Mouse (Mus musculus): ENCODE results near the gene Gm20388.

Gene Gm20388

DNA sequence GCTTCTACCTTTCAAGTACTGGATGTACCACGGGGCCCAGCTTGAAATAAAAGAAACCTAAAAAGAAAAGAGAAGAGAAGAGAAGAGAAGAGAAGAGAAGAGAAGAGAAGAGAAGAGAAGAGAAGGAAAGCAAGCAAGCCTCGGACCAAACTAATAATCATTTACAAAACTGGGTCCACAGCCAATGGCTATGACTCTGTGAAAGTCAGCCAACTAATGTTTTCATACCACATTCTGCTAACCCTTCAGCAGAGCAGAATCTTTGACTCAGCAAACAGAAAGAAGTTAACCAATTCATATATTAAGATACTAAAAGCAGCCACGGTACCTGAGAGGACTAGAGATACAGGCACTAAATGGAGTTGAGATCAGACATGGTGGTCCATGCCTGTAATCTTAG is 3381.6 kb downstream of the Gm20388 start:
- no peak for DNase-seq (ENCODE audit: low read depth, low spot score)

DNA sequence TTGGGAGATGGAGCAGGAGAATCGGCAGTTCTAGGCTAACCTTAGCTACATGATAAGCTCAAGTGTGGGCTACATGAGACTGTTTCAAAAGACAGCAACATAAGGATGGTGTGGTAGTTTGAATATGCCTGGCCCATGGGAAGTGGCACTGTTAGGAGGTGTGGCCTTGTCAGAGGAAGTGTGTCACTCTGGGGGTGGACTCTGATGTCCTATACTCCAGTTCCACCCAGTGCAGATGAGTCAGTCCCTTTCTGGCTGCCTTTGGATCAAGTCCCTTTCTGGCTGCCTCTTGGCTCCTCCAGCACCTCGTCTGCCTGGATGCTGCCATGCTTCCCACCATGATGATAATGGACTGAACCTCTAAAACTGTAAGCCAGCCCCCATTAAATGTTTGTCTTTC is 3382.1 kb downstream of the Gm20388 start:
- no peak for DNase-seq (ENCODE audit: low read depth, low spot score)

DNA sequence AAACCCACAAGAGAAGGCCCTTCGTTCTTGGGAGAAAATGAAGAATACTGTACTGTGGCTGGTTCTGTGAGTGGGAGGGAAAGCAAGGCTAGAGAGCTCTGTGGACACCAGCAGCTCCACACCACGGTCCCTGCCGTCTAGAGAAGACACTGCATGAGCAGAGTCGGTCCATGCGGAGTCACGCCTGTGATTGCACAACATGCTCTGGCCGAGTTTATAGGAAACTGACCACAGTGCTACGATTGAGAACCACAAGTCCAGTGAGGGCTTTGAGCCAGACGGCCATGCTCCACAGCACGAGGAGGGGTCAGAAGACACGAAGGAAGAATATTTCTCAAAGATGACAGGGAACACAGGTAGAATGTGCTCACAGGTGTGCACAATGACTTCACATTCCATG is 3387.7 kb downstream of the Gm20388 start:
- DNase-seq (ENCODE audit: low read depth, low spot score) = no peak

DNA sequence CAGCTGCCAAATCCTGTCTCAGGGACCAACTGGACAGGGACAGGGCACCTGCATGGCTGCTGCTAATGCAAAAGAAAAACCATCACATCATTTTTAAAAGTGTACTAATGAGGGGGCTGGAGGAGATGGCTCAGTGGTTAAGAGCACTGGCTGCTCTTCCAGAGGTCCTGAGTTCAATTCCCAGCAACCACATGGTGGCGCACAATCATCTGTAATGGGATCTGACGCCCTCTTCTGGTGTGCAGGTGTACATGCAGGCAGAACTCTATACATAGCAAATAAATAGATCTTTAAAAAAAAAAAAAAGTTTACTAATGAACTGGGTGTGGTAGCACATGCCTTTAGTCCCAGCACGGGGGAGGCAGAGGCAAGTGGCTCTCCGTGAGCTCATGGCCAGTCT is 3398.1 kb downstream of the Gm20388 start:
- DNase-seq (ENCODE audit: low read depth, low spot score) = no peak

DNA sequence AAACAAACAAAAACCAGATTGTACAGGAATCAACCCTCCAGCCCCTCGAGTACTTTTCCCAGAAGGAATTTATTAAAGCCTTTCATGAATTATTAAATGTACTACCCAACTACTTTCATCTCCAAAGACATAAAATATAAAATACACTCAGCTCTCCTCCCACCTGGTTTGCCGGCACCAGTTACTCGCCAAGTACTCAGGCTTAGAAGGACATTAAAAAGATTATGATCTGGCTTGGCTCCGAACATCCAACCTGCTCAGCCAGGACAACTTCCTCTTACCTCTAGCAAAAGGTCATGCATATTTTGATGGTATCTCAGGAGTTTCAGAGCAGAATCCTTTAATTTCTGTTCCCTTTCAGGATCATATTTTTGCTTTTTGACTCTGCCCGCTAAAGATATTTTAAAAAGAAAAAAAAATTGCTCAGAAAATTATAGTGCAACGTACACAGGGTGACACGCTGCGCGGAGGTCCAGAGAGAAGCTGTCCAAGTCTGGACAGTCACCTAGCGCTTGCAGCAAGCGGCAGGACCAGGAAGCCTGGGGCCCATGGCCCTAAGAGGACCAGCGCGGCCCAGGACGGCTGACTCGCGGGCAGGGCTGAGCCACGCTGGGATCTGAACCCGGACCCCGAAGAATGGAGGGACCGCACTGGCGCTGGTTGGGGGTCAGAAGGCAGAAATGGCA is 3407.3 kb downstream of the Gm20388 start:
- DNase-seq (ENCODE audit: low read depth, low spot score) = no peak

DNA sequence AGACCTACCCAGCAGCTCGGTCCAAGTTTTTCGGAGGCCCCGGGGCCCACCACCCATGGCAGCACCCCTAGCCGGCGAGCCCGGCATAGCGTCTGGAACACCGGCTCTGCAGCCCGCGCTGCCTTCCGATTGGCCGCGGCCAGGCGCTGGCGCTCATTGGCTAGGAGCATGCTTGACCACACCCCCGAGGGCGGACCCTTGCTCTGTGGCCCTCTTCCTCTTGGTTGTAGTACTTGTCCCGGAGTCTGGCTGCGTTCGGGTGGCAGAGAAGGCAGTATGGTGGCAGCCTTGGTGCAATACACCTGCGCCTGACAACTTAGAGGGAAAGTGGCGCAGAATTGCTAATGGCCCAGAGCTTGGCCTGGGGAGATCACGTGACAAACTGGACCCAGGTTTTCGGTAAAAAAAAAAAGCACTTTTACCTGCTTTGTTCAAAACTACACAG is 3407.8 kb downstream of the Gm20388 start, which contains the start of gene Fanca:
TSS of gene Fanca (minus strand) at position 110 of the 445 bp plus-strand sequence.
- DNase-seq (ENCODE audit: low read depth, low spot score) = peak; percentile 98

DNA sequence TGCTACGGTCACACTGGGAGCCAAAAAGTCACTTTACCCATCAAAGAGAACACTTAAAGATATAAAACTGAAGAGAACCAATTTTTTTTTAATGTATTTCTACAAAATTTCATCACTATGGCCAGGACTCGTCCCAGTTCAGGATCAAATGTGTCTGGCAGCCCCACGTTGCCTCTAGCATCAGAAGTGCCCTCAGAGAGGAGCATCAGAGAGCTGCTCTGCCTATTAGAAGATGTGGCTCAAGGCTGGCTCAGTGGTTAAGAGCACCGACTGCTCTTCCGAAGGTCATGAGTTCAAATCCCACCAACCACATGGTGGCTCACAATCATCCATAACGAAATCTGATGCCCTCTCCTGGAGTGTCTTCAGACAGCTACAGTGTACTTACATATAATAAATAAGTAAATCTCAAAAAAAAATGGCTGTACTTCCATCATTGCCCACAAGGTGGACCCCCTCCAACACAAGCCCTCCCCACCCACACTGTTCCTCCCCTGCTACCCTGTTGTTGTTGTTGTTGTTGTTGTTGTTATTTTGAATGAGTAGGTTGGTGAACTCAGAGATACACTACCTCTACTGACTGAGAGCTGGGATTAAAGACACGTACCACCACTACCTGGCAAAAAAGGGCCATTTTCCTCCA is 3409.0 kb downstream of the Gm20388 start:
- DNase-seq (ENCODE audit: low read depth, low spot score) = peak; percentile 70

DNA sequence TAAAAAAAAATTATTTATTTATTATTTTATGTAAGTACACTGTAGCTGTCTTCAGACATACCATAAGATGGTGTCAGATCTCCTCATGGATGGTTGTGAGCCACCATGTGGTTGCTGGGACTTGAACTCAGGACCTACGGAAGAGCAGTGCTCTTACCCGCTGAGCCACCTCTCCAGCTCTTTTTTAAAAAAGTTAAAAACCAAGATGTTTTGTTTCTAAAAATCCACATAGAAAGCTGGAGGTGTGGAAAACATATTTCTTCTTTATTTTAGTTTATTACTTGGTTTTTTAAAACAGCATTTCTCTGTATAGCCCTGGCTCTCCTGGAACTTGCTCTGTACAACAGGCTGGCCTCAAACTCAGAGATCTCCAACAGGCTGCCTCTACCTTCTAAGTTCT is 3417.9 kb downstream of the Gm20388 start:
- DNase-seq (ENCODE audit: low read depth, low spot score) = no peak

DNA sequence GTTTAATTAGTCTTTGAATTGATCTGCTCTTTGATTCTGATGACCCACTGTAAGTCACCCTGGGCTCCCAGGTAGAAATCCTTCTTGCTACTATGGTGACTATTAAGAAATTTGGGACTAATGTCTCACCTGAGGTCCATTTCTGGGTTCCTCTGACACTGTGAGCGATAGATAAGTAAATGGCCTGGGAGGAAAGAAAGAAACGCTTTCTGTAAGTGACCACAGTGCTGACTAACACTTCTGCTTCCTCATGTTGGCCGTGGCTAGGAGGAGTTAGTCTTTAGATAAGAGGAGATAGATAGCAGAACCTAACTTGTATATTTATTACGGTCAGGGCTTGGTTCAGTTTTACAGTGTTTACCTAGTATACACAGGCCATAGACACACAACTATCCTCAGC is 3418.7 kb downstream of the Gm20388 start:
- no peak for DNase-seq (ENCODE audit: low read depth, low spot score)

DNA sequence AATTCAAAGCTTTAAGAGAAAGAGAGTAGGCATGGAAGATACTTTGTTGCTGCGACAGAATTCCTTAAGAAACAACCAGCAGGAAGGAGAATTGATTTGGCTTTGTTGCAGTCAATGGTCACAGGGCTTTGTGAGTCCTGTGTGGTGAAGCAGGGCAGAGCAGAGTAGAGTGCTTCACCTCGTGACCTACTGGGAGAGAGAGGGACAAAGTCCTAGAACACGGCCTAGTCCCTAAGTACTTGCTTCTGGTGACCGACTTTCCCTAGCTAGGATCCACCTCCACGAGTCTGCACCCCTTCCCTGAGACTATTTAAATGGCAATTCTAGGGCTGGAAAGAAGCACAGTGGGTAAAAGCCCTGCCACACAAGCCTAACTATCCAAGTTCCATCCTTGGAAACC is 3419.3 kb downstream of the Gm20388 start:
- no peak for DNase-seq (ENCODE audit: low read depth, low spot score)

DNA sequence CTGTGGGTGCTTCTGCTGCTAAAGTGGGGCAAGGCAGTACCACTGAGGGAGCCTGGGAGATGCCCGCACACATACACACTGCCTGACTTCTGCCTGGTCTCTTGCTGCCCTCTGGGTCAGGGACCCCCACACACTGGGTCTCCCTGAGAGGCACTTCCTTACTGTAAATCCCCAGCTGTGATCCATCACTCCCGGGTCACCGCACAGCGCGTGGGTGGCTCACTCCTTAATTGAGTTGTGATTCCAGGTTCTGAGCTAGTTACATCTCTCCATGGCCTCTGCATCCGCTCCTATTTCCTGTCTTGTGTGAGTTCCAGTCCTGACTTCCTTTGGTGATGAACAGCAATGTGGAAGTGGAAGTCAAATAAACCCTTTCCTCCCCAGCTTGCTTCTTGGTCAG is 3420.1 kb downstream of the Gm20388 start:
- DNase-seq (ENCODE audit: low read depth, low spot score) = no peak

DNA sequence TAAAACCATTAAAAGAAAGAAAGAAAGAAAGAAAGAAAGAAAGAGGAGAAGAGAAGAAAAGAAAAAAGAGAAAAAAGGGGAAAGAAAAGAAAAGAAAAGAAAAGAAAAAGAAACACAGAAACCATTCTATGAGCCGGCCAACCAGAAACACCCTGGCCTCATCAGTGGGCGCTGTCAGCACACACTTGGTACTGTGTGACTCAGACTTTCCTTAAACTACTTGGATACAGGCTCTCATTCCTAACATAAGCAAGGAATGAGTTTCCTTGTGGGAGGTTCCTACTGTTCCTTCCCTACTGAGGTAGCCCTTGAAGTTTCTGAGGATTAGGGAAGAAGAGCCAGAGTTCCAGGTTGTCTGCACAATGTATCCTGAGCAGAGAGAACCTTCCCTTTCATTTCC is 3420.7 kb downstream of the Gm20388 start:
- no peak for DNase-seq (ENCODE audit: low read depth, low spot score)

DNA sequence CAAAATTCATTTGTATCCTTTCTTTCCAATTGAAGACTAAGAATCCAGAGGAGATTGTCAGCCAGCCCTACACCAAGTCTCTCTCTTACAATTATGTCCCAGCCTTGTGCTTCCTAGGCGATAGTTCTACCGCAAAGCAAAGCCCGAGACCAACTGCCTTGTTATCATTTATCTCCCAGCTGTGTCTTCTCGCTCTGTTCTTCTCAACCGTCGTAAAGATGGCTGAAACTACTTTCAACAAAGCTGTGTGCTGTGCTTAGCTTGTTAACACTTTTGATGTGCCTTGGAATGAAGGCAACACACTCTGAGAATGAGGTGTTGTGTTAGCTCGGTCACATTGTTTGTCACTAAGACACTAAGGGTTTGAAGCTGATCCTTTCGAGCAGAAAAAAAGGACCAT is 3421.2 kb downstream of the Gm20388 start:
- DNase-seq (ENCODE audit: low read depth, low spot score) = no peak

DNA sequence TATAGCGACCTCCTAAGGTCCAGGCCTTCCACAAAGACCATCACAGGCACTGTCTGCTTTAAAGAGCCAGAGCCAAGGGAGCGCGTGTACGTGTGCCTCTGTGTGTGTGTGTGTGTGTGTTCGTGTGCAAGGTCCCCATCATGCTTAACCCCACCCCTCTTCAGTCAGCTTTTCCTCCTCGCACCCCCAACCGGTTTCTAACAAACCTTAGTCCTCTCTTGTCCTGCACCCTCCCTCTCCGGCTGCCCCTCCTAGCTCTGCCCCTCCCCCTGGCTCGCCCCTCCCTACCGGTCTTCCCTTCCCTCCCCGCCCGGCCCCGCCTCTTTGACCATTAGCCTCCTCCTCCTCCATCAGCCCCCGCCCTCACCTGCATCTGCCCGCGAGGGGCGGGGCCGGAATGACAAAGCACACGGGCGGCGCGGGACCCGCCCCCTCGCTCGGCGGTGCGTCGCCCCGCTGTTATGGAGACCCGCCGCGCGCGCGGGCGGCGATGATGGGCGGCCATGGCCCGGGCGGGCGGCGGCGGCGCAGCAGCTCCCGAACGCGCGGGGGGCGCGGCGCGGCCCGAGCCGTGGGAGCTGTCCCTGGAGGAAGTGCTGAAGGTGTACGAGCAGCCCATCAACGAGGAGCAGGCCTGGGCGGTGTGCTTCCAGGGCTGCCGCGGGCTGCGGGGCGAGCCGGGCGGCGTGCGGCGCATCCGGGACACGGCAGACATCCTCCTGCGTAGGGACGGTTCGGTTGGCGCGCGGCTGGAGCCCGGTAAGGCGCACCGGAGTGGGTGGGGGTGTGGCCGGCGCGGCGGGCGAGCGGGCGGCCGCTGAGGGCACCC is 3421.8 kb downstream of the Gm20388 start, which contains the start of gene Spire2:
TSS of gene Spire2 (plus strand) at position 452 of the 829 bp plus-strand sequence.
- peak; percentile 95 for DNase-seq (ENCODE audit: low read depth, low spot score)

DNA sequence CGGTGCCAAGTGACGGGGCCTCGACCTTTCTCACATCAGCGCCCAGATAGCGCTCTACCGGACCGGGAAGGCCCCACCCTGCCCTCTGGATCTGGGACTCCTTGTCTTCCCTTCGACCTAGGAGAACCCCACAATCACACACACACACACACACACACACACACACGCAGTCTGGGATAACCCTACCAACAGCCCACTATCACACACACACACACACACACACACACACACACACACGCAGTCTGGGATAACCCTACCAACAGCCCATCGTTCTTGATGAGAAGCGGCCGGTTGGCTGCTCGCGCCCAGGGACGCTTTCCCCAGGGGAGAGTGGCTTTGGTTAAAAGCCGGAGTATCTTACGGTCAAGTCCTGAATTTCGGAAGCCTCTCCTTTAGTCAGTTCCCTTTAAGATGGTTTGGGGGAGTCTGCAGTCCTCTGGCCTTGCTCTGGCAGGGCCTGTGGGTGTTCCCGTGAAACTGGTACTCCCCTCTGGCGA is 3422.5 kb downstream of the Gm20388 start:
- DNase-seq (ENCODE audit: low read depth, low spot score) = no peak

DNA sequence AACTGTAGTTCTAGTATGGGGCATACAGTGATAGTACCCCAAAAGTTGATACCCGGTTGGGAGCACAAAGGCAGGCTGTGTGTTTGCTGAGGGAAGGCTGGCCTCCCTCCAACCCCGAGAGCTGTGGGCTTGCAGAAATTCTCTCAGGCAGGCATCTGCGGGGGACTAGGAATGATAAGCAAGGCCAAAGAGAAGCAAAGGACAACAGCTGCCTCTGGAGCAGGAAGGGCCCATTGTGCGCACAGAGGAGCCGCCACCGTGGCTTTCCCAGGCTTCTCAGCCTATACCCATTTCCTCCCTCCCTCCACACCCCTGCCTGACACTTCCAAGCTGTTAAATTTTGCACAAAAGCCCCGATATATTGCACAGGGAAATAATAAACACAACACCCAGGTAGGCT is 3423.2 kb downstream of the Gm20388 start:
- peak; percentile 50 for DNase-seq (ENCODE audit: low read depth, low spot score)

DNA sequence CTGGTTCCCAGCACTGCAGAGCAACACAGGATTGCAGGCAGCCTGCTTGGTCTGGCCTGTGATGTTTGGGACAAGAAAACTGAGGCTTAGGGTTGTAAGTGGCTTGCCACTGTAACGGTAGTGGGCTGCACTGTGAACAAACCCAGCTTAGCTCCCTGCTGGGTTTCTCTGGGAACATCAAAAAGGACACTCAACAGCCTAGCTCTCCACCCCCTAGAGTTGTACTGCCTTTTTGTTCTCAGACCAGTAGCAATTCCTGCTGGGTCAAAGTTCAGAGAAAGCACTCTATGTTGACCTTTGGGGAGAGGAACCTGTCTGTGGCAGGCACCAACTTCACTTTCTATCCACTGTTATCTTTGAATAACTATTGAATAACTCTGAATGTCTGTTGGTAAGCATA is 3423.8 kb downstream of the Gm20388 start:
- DNase-seq (ENCODE audit: low read depth, low spot score) = peak; percentile 91

DNA sequence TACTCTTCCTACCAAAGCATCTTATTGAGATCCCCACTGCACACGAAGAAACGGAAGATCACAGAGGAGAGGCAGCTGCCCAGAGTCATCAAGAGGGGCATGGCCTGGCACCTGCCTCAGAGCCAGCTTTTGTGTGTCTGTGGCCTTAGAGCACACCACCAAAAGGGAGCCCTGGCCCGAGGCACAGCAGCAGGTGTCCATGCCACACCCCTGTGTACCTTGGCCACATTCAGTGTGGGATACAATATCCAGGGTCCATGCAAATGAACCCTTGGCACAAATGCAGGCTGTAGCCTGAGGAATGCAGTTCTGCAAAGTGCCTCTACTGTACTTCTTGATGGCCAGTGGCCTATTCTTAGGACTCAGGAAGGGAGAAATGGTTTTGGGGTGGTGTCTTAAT is 3426.8 kb downstream of the Gm20388 start:
- DNase-seq (ENCODE audit: low read depth, low spot score) = no peak

DNA sequence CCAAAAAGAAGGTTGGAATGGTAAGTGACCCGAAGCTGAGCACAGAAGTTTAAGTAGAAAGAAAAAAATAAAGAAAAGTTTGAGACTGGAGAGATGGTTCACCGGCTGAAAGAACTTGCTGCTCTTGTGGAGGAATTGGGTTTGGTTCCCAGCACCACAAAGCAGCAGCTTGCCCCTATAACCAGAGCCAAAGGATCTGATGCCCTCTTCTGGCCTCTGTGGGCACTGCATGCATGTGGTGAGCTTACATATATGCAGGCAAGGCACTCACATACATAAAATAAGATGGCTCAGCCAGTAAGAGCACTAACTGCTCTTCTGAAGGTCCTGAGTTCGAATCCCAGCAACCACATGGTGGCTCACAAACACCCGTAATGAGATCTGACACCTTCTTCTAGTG is 3429.4 kb downstream of the Gm20388 start:
- DNase-seq (ENCODE audit: low read depth, low spot score) = peak; percentile 97

DNA sequence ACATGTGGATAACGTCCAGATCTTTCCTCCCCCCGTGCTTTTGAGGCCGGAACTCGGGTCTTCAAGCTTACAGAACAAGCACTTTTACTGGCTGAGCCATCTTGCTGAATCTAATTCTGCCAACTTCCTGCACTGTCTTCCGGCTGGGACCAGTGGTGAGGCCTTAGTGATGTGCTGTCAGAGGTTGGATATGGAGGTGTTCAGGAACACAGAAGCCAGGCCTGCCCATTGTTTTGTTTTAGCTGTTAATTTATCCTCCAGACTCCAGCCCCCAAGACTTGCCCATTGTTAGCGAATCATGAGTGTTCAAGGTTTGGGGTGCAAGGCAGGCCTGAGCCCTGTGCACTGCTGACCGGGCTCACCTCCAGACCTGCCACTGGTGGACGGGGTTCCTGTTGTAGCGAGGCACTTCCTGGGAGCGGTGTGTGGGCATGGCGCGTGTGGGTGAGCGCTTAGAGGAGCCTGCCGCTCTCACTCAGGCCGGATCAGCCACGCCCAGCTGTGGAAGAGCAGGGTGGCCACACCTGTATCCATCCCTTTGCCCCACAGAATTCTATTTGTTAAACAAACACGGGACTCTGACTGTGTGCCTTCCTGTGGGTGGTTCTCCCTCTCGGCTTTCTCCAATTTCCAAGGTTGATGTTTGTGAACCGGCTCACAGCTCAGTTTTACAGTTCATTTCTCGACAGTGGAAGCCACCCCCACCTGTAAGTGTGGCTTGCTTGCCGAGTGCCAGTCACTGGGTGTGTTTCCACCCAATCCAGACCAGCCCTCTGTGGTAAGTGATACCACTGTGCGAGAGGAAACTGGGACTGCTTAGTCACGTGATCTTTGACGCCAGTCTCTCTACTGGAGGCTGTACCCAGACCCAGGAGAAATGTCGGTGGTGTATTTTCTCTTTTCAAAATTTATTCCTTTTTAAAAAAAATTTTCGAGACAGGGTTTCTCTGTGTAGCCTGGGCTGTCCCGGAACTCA is 3430.7 kb downstream of the Gm20388 start:
- peak; percentile 93 for DNase-seq (ENCODE audit: low read depth, low spot score)

DNA sequence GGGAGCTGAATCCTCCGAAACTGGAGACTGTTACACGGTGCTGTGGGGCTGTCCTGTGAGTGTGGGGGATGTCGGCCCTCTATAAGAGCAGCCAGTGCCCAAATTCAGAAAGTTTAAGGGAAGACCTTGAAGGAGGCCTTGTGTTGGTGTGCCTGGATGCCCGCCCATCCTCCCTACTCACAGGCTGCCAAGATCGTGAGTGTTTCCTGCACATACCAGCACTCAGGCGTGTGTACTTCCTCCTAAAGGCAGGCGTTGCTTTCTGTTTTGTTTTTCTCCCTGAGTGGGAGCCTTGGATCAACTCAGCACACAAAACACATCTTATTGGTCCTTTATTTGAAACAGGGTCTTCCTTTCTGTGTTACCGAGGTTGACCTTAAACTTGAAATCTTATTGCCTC is 3431.6 kb downstream of the Gm20388 start:
- DNase-seq (ENCODE audit: low read depth, low spot score) = no peak

All from ES-CJ7 (cell line).